Mouse (Mus musculus): ENCODE results near the gene Ybey. TPM values are rescaled to one million over a fixed set of nuclear protein-coding genes. Genes with fewer than 3 reads are reported as not detected.

The Ybey gene
- polyA plus RNA-seq, 1 experiment from 2014 or later = 6.1 TPM

GRCm38 (mm10) chr10:76425674-76426073, 43.2 kb downstream of the Ybey start:
- Histone ChIP-seq H3K4me1 (ENCODE audit: control insufficient read depth, insufficient read depth, low read length) (no peaks in the 10 kb centered on the region), H3K4me3 (ENCODE audit: low read depth, low read length) (no peak overlapping the region), H3K9ac (ENCODE audit: low read length) (no peak overlapping the region), H3K4me2 (no peak overlapping the region), H3K27me3 (ENCODE audit: control insufficient read depth, insufficient read depth, low read length) (no peaks in the 10 kb centered on the region), H3K27ac (ENCODE audit: low read depth, low read length) (no peak overlapping the region), H3K9me3 (ENCODE audit: control insufficient read depth, low read length) (no peaks in the 10 kb centered on the region), H3K36me3 (ENCODE audit: control insufficient read depth, insufficient read depth, low read length) (peaks cover 35% of the 10 kb centered on the region)
- DNase-seq (ENCODE audit: low spot score, missing footprints) (no peak), ATAC-seq (ENCODE audit: low FRiP score) (no peak)
- WGBS = 96% methylated on average over 7 of the region's 7 CpGs

- Histone ChIP-seq H3K4me1 (ENCODE audit: control insufficient read depth, insufficient read depth, low read length) (no peaks in the 10 kb centered on the region), H3K9me3 (ENCODE audit: control insufficient read depth, low read length) (no peaks in the 10 kb centered on the region), H3K9ac (ENCODE audit: low read length) (no peak overlapping the region), H3K36me3 (ENCODE audit: control insufficient read depth, insufficient read depth, low read length) (peaks cover 30% of the 10 kb centered on the region), H3K4me2 (no peak overlapping the region), H3K27ac (ENCODE audit: low read depth, low read length) (no peak overlapping the region), H3K27me3 (ENCODE audit: control insufficient read depth, insufficient read depth, low read length) (no peaks in the 10 kb centered on the region), H3K4me3 (ENCODE audit: low read depth, low read length) (no peak overlapping the region)
- WGBS = 85% methylated on average over 12 of the region's 12 CpGs
- DNase-seq (ENCODE audit: low spot score, missing footprints) = no peak
- ATAC-seq (ENCODE audit: low FRiP score) = no peak
Measured at GRCm38 (mm10) chr10:76416811-76417210, 52.1 kb downstream of the Ybey start.

Other genes with a start within 250 kb of the Ybey start
- gene Prmt2, start 231.2 kb downstream of the Ybey start, polyA plus RNA-seq (2014; fragmentation: Nextera tagmentation; extraction: Ambion mirVana) = 106 and 115 TPM in 2 replicates
- 0.20 and 0.21 TPM in 2 replicates for gene S100b, start 215.3 kb downstream of the Ybey start, polyA plus RNA-seq (2014; fragmentation: Nextera tagmentation; extraction: Ambion mirVana)
- 4.1 and 4.2 TPM in 2 replicates for gene Dip2a, start 123.8 kb downstream of the Ybey start, polyA plus RNA-seq (2014; fragmentation: Nextera tagmentation; extraction: Ambion mirVana)
- not detected in 2 replicates for gene AC141477.1, start 28.7 kb downstream of the Ybey start, polyA plus RNA-seq (2014; fragmentation: Nextera tagmentation; extraction: Ambion mirVana)
- 15.6 and 16.4 TPM in 2 replicates for gene Pcnt, start 26.3 kb downstream of the Ybey start, polyA plus RNA-seq (2014; fragmentation: Nextera tagmentation; extraction: Ambion mirVana)
- gene 2610028H24Rik, start 20.0 kb downstream of the Ybey start, polyA plus RNA-seq (2014; fragmentation: Nextera tagmentation; extraction: Ambion mirVana) = not detected in 2 replicates
- gene Mcm3ap, start 187 bp downstream of the Ybey start, polyA plus RNA-seq (2014; fragmentation: Nextera tagmentation; extraction: Ambion mirVana) = 66.8 and 68.6 TPM in 2 replicates
- gene Lss, start 62.5 kb upstream of the Ybey start, polyA plus RNA-seq (2014; fragmentation: Nextera tagmentation; extraction: Ambion mirVana) = 43.7 and 47.4 TPM in 2 replicates
- gene Spatc1l, start 93.2 kb upstream of the Ybey start, polyA plus RNA-seq (2014; fragmentation: Nextera tagmentation; extraction: Ambion mirVana) = not detected in 2 replicates
- not detected in 2 replicates for gene Ftcd, start 106.5 kb upstream of the Ybey start, polyA plus RNA-seq (2014; fragmentation: Nextera tagmentation; extraction: Ambion mirVana)
- gene Col6a2, start 154.5 kb upstream of the Ybey start, polyA plus RNA-seq (2014; fragmentation: Nextera tagmentation; extraction: Ambion mirVana) = 10.7 and 10.8 TPM in 2 replicates